Mouse (Mus musculus) kidney, embryonic 16.5 days (tissue): ENCODE results near the gene Tbl3. TPM values are rescaled to one million over a fixed set of nuclear protein-coding genes. Genes with fewer than 3 reads are reported as not detected.
"Not testable (repeated sequence)": the region's sequence is repeated elsewhere in the genome, so short reads cannot be mapped to it uniquely, and the experiment has no call there.

ENCODE experiments used
- ATAC-seq: fragments of 200-750 bp; cut with Nextera tagmentation; 2 replicates; pipeline ENCODE4 v1.8.0; 2017; ENCODE audit warnings: moderate TSS enrichment; ENCODE audit not compliant: low FRiP score, low TSS enrichment
- H3K27ac ChIP-seq: fragments of 300-500 bp; sonication (generic); 2 replicates; pipeline ENCODE4 v1.5.1; 2014; ENCODE audit warnings: low read length
- H3K27me3 ChIP-seq: fragments of 300-500 bp; sonication (generic); 2 replicates; pipeline ENCODE4 v1.6.1; 2014; ENCODE audit warnings: low read length, control low read depth, mixed read lengths; ENCODE audit not compliant: insufficient read depth
- H3K36me3 ChIP-seq: fragments of 300-500 bp; sonication (generic); 2 replicates; pipeline ENCODE4 v1.6.1; 2014; ENCODE audit warnings: low read length, control low read depth, mixed read lengths; ENCODE audit not compliant: insufficient read depth
- H3K4me1 ChIP-seq: fragments of 300-500 bp; sonication (generic); 2 replicates; pipeline ENCODE4 v1.6.1; 2014; ENCODE audit warnings: low read length, control low read depth, mixed read lengths; ENCODE audit not compliant: insufficient read depth
- H3K4me2 ChIP-seq: fragments of 300-500 bp; sonication (generic); replicated peaks from 2 replicates; pipeline ENCODE4 v1.6.1; 2014; ENCODE audit warnings: low read depth, low read length
- H3K4me3 ChIP-seq: fragments of 300-500 bp; sonication (generic); 2 replicates; pipeline ENCODE4 v1.5.1; 2014; ENCODE audit warnings: mild to moderate bottlenecking, low read length
- H3K9ac ChIP-seq: fragments of 300-500 bp; sonication (generic); replicated peaks from 2 replicates; pipeline ENCODE4 v1.6.1; 2014; ENCODE audit warnings: low read length
- H3K9me3 ChIP-seq: fragments of 300-500 bp; sonication (generic); 2 replicates; pipeline ENCODE4 v1.6.1; 2016; ENCODE audit warnings: low read length, control low read depth
- WGBS: fragments of 180-500 bp; shearing (Covaris S2); extraction: QIAGEN DNeasy Blood & Tissue Kit; methylation state at CpG from one replicate; pipeline ENCODE4 v1.1.7; 2014; 5-methylcytosine and 5-hydroxymethylcytosine counted together
- polyA plus RNA-seq: library from polyadenylated mRNA; unstranded; fragments of >200 nt; fragmentation: Nextera tagmentation; extraction: Ambion mirVana; gene quantifications from 2 replicates; pipeline ENCODE4 v1.2.1, GENCODE M21; 2015

The Tbl3 gene
- polyA plus RNA-seq, 1 experiment from 2014 or later: 107 TPM

GRCm38 (mm10) chr17:24669545-24670245 is 37.8 kb downstream of the Tbl3 start, which contains the start of gene Zfp598:
TSS of gene Zfp598 (plus strand) at chr17:24669687.
- Histone ChIP-seq H3K4me1 (peaks cover 32% of the 10 kb centered on the region), H3K9me3 (no peaks in the 10 kb centered on the region), H3K27ac (peak within 1 kb of the TSS; percentile 80), H3K4me3 (peak within 1 kb of the TSS; percentile 84), H3K36me3 (no peaks in the 10 kb centered on the region), H3K9ac (peak within 1 kb of the TSS; percentile 95), H3K27me3 (no peaks in the 10 kb centered on the region), H3K4me2 (peak within 1 kb of the TSS; percentile 92)
- peak; percentile 99 for ATAC-seq
- under 1% methylated on average over 76 of the region's 80 CpGs for WGBS

- peak overlapping the region; percentile 84 for H3K4me3 ChIP-seq
- WGBS: 11% methylated on average over 15 of the region's 15 CpGs
- not testable (repeated sequence) for H3K36me3 ChIP-seq, H3K9me3 ChIP-seq, H3K27me3 ChIP-seq
- ATAC-seq: peak; percentile 8
- peaks cover 32% of the 10 kb centered on the region for H3K4me1 ChIP-seq
- H3K4me2 ChIP-seq: peak overlapping the region; percentile 60
- peak overlapping the region; percentile 80 for H3K27ac ChIP-seq
- H3K9ac ChIP-seq: peak overlapping the region; percentile 95
Measured at GRCm38 (mm10) chr17:24669214-24669544, 38.3 kb downstream of the Tbl3 start.

- Histone ChIP-seq H3K9me3 (no peaks in the 10 kb centered on the region), H3K9ac (no peak overlapping the region), H3K4me2 (no peak overlapping the region), H3K27ac (no peak overlapping the region), H3K36me3 (no peaks in the 10 kb centered on the region), H3K4me3 (no peak overlapping the region), H3K27me3 (no peaks in the 10 kb centered on the region), H3K4me1 (peaks cover 25% of the 10 kb centered on the region)
- 21% methylated on average over 6 of the region's 6 CpGs for WGBS
- no peak for ATAC-seq
Measured at GRCm38 (mm10) chr17:24667416-24667815, 40.0 kb downstream of the Tbl3 start.

- H3K9me3 ChIP-seq, H3K36me3 ChIP-seq, H3K27me3 ChIP-seq, H3K9ac ChIP-seq, H3K27ac ChIP-seq, H3K4me3 ChIP-seq, H3K4me2 ChIP-seq, ATAC-seq: not testable (repeated sequence)
- H3K4me1 ChIP-seq: peaks cover 21% of the 10 kb centered on the region
- 63% methylated on average over 7 of the region's 7 CpGs for WGBS
Measured at GRCm38 (mm10) chr17:24667011-24667410, 40.4 kb downstream of the Tbl3 start.

- H3K4me2 ChIP-seq: peak within 1 kb of the TSS; percentile 94
- H3K36me3 ChIP-seq: no peaks in the 10 kb centered on the region
- no peaks in the 10 kb centered on the region for H3K9me3 ChIP-seq
- H3K27me3 ChIP-seq: peaks cover 42% of the 10 kb centered on the region
- H3K27ac ChIP-seq: no peak within 1 kb of the TSS
- peaks cover 12% of the 10 kb centered on the region for H3K4me1 ChIP-seq
- peak within 1 kb of the TSS; percentile 65 for H3K9ac ChIP-seq
- ATAC-seq: peak; percentile 44; the same call in 1 of the 2 replicates
- WGBS: 2% methylated on average over 47 of the region's 47 CpGs
- H3K4me3 ChIP-seq: peak within 1 kb of the TSS; percentile 55
Measured at GRCm38 (mm10) chr17:24658017-24658758, 49.3 kb downstream of the Tbl3 start, which contains the start of gene Npw. TSS of gene Npw (minus strand) at chr17:24658457.

GRCm38 (mm10) chr17:24654969-24655368 is 52.5 kb downstream of the Tbl3 start:
- peaks cover 19% of the 10 kb centered on the region for H3K4me1 ChIP-seq
- H3K4me3 ChIP-seq: no peak overlapping the region
- no peaks in the 10 kb centered on the region for H3K36me3 ChIP-seq
- H3K27ac ChIP-seq: no peak overlapping the region
- WGBS: 76% methylated on average over 4 of the region's 4 CpGs
- peaks cover 34% of the 10 kb centered on the region for H3K27me3 ChIP-seq
- ATAC-seq: no peak
- H3K9me3 ChIP-seq: no peaks in the 10 kb centered on the region
- H3K9ac ChIP-seq: no peak overlapping the region
- no peak overlapping the region for H3K4me2 ChIP-seq

GRCm38 (mm10) chr17:24653967-24654710 is 53.3 kb downstream of the Tbl3 start:
- Histone ChIP-seq H3K27ac (no peak overlapping the region), H3K36me3 (no peaks in the 10 kb centered on the region), H3K9me3 (no peaks in the 10 kb centered on the region), H3K9ac (peak overlapping the region; percentile 77), H3K4me3 (peak overlapping the region; percentile 46), H3K4me2 (peak overlapping the region; percentile 71), H3K27me3 (peaks cover 27% of the 10 kb centered on the region), H3K4me1 (peaks cover 23% of the 10 kb centered on the region)
- ATAC-seq: no peak
- 5% methylated on average over 17 of the region's 19 CpGs for WGBS

GRCm38 (mm10) chr17:24651835-24652234 is 55.6 kb downstream of the Tbl3 start:
- H3K27ac ChIP-seq: no peak overlapping the region
- 66% methylated on average over 3 of the region's 3 CpGs for WGBS

GRCm38 (mm10) chr17:24650766-24651165 is 56.7 kb downstream of the Tbl3 start:
- Histone ChIP-seq H3K36me3 (no peaks in the 10 kb centered on the region; the same call in 1 of the 2 replicates), H3K9ac (peak overlapping the region; percentile 83; the same call in 1 of the 2 replicates), H3K4me1 (peaks cover 23% of the 10 kb centered on the region), H3K27me3 (no peaks in the 10 kb centered on the region), H3K27ac (peak overlapping the region; percentile 83; the same call in 1 of the 2 replicates), H3K4me3 (0 out of 2 replicates have a peak overlapping the region, but pooled peaks have one; percentile 73), H3K9me3 (no peaks in the 10 kb centered on the region), H3K4me2 (peak overlapping the region; percentile 97)
- 77% methylated on average over 4 of the region's 4 CpGs for WGBS
- ATAC-seq: no peak

More at GRCm38 (mm10) chr17:24651835-24652234, 55.6 kb downstream of the Tbl3 start:
- H3K36me3 ChIP-seq: no peaks in the 10 kb centered on the region
- no peak overlapping the region for H3K4me2 ChIP-seq
- no peak overlapping the region for H3K9ac ChIP-seq
- peaks cover 23% of the 10 kb centered on the region for H3K4me1 ChIP-seq
- H3K27me3 ChIP-seq: peaks cover 4% of the 10 kb centered on the region
- ATAC-seq: no peak
- no peak overlapping the region for H3K4me3 ChIP-seq
- no peaks in the 10 kb centered on the region for H3K9me3 ChIP-seq
